Mouse (Mus musculus) c-Kit-positive CD71-positive TER-119-positive erythroid progenitor cells, embryonic 14.5 days (primary cell): ENCODE measurements around the gene Prkar1b.

Experiments
- DNase-seq: peaks from one replicate; pipeline ENCODE4 v3.0.0-alpha.2; 2013; ENCODE audit warnings: low spot score

Gene Prkar1b

GRCm38 (mm10) chr5:139146476-139147075 is 3.2 kb downstream of the Prkar1b start:
- no peak for DNase-seq

- no peak for DNase-seq
Measured at GRCm38 (mm10) chr5:139145726-139146125, 4.1 kb downstream of the Prkar1b start.

GRCm38 (mm10) chr5:139143890-139144289 is 5.9 kb downstream of the Prkar1b start:
- DNase-seq = no peak

- DNase-seq = no peak
Measured at GRCm38 (mm10) chr5:139141326-139141725, 8.5 kb downstream of the Prkar1b start.

- no peak for DNase-seq
Measured at GRCm38 (mm10) chr5:139140589-139140988, 9.2 kb downstream of the Prkar1b start.

- DNase-seq = no peak
Measured at GRCm38 (mm10) chr5:139138926-139139472, 10.8 kb downstream of the Prkar1b start.

- no peak for DNase-seq
Measured at GRCm38 (mm10) chr5:139138261-139138925, 11.4 kb downstream of the Prkar1b start.

- no peak for DNase-seq
Measured at GRCm38 (mm10) chr5:139137176-139137575, 12.6 kb downstream of the Prkar1b start.

GRCm38 (mm10) chr5:139136341-139136740 is 13.5 kb downstream of the Prkar1b start:
- no peak for DNase-seq

GRCm38 (mm10) chr5:139134501-139134900 is 15.3 kb downstream of the Prkar1b start:
- DNase-seq = no peak

GRCm38 (mm10) chr5:139130351-139130750 is 19.4 kb downstream of the Prkar1b start:
- no peak for DNase-seq

GRCm38 (mm10) chr5:139129572-139130151 is 20.1 kb downstream of the Prkar1b start:
- DNase-seq = no peak

GRCm38 (mm10) chr5:139129078-139129477 is 20.7 kb downstream of the Prkar1b start:
- no peak for DNase-seq

- DNase-seq = no peak
Measured at GRCm38 (mm10) chr5:139128476-139129065, 21.2 kb downstream of the Prkar1b start.

GRCm38 (mm10) chr5:139125717-139126116 is 24.1 kb downstream of the Prkar1b start:
- no peak for DNase-seq

GRCm38 (mm10) chr5:139118961-139119276 is 30.9 kb downstream of the Prkar1b start:
- no peak for DNase-seq

- no peak for DNase-seq
Measured at GRCm38 (mm10) chr5:139118139-139118960, 31.5 kb downstream of the Prkar1b start.

- DNase-seq = no peak
Measured at GRCm38 (mm10) chr5:139115507-139115906, 34.3 kb downstream of the Prkar1b start.

GRCm38 (mm10) chr5:139114876-139115275 is 34.9 kb downstream of the Prkar1b start:
- no peak for DNase-seq

- no peak for DNase-seq
Measured at GRCm38 (mm10) chr5:139112418-139112817, 37.4 kb downstream of the Prkar1b start.

GRCm38 (mm10) chr5:139111991-139112390 is 37.8 kb downstream of the Prkar1b start:
- DNase-seq = no peak
